ENCODE assay signal across 11 mouse cellular contexts in the genomic region with DNA sequence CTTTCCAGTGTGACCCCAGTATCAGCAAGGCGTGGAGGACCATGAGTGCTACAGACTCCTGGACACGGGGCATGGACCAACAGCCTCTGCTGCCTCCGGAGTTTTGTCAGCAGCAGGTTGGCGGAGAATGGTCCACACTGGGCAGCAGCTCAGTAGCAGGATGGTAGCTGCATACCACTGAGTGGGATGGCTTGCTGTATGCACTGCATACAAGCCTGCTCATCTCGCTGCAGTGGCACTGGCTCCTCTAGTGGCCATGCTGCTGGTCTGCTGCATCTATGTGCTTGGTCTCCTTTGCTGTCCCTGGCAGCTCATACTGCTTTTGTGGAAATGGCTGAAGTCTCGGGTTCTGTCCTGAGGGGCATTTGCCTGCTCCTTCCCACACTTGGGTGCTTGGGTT. TPM values are rescaled to one million over a fixed set of nuclear protein-coding genes. Genes with fewer than 3 reads are reported as not detected.
A peak's percentile ranks its signal among the peaks of the same experiment; 100 is the strongest.
DNase-seq lines count a peak whose midpoint lies in the region; ATAC-seq and TF ChIP-seq lines count a peak whose summit lies in the region.
"Had no signal": no experiment of that assay in that cellular context is flagged by ENCODE, and none has a peak within 500 bp of the region (broad histone marks: within the 10 kb centered on the region; RNA-seq: fewer than 3 reads in every experiment).

No protein-coding gene starts in this region.

- H3K4me3 ChIP-seq in hindbrain, postnatal 0 days (ENCODE audit: low read length): no peak overlapping the region
- no peak overlapping the region for H3K4me3 ChIP-seq in hindbrain, embryonic 10.5 days
- no peak overlapping the region for H3K4me3 ChIP-seq in liver, adult 2 months (ENCODE audit: insufficient read depth, low read depth, low read length)
- no peak overlapping the region for H3K4me3 ChIP-seq in stomach, postnatal 0 days (ENCODE audit: low read depth, low read length)
- H3K4me3 ChIP-seq: erythroblast, embryonic 14.5 days had no signal

- no peak overlapping the region for H3K27ac ChIP-seq in hindbrain, postnatal 0 days
- H3K27ac ChIP-seq in hindbrain, embryonic 10.5 days: no peak overlapping the region
- H3K27ac ChIP-seq in liver, adult 2 months (replicated peaks; ENCODE audit: insufficient read depth, low read depth, low read length): no peak overlapping the region
- H3K27ac ChIP-seq in stomach, postnatal 0 days (replicated peaks): no peak overlapping the region

- TF ChIP-seq POLR2A in liver, adult 2 months (IDR thresholded peaks at IDR 0.05; ENCODE audit: extremely low read depth, insufficient read depth, low read length): no peak

- DNase-seq in hindbrain, postnatal 0 days (ENCODE audit: low spot score): peak; percentile 56
- DNase-seq in hindbrain, embryonic 10.5 days (ENCODE audit: low spot score): no peak
- no peak for DNase-seq in liver, adult 2 months (ENCODE audit: extremely low read depth, low read depth, low spot score)
- no peak for DNase-seq in liver
- DNase-seq in thymus, postnatal 4 days: peak; percentile 36
- no peak for DNase-seq in thymus, postnatal 36 days
- no peak for DNase-seq in stomach, postnatal 0 days (ENCODE audit: low spot score)
- DNase-seq in spleen, postnatal 36 days (ENCODE audit: low spot score in 2 of 2): no peak

- TF ChIP-seq EP300 in stomach, postnatal 0 days (optimal IDR thresholded peaks at IDR 0.05): no peak

- ATAC-seq in hindbrain, postnatal 0 days: peak; percentile 67; the same call in 1 of the 2 replicates
- ATAC-seq in stomach, postnatal 0 days (ENCODE audit: low FRiP score, low TSS enrichment): no peak
- ATAC-seq: activated CD4-positive, CD25-positive, alpha-beta regulatory T cell, adult 4 months had no signal

- peak; percentile 81 for TF ChIP-seq CTCF in hindbrain, postnatal 0 days (IDR thresholded peaks at IDR 0.05; ENCODE audit: low read depth)
- peak; percentile 28 for TF ChIP-seq CTCF in liver, adult 2 months (IDR thresholded peaks at IDR 0.05; ENCODE audit: low read depth, low read length)
- TF ChIP-seq CTCF in stomach, postnatal 0 days (IDR thresholded peaks at IDR 0.05; ENCODE audit: low read depth): peak; percentile 61

- H3K9ac ChIP-seq in hindbrain, postnatal 0 days (replicated peaks; ENCODE audit: low read length): no peak overlapping the region
- H3K9ac ChIP-seq in liver, adult 2 months (ENCODE audit: low read depth, low read length): no peak overlapping the region
- no peak overlapping the region for H3K9ac ChIP-seq in stomach, postnatal 0 days (ENCODE audit: low read length)

- H3K4me2 ChIP-seq in hindbrain, postnatal 0 days (ENCODE audit: low read depth, low read length): no peak overlapping the region
- H3K4me2 ChIP-seq in stomach, postnatal 0 days (replicated peaks; ENCODE audit: low read depth): no peak overlapping the region

- no peaks in the 10 kb centered on the region for H3K27me3 ChIP-seq in hindbrain, postnatal 0 days (ENCODE audit: insufficient read depth, low read length)
- H3K27me3 ChIP-seq in hindbrain, embryonic 10.5 days (ENCODE audit: insufficient read depth, poor library complexity, severe bottlenecking): no peaks in the 10 kb centered on the region
- H3K27me3 ChIP-seq in liver, adult 2 months (ENCODE audit: control insufficient read depth, insufficient read depth, low read length): no peaks in the 10 kb centered on the region
- H3K27me3 ChIP-seq in stomach, postnatal 0 days (ENCODE audit: control insufficient read depth, insufficient read depth, low read length): no peaks in the 10 kb centered on the region

- H3K4me1 ChIP-seq in hindbrain, postnatal 0 days (ENCODE audit: insufficient read depth, low read length): peaks cover 19% of the 10 kb centered on the region
- H3K4me1 ChIP-seq in hindbrain, embryonic 10.5 days (replicated peaks): peaks cover 35% of the 10 kb centered on the region
- H3K4me1 ChIP-seq in liver, adult 2 months (ENCODE audit: control insufficient read depth, insufficient read depth, low read length): peaks cover 4% of the 10 kb centered on the region
- no peaks in the 10 kb centered on the region for H3K4me1 ChIP-seq in stomach, postnatal 0 days (replicated peaks; ENCODE audit: control insufficient read depth, insufficient read depth)

- peaks cover 48% of the 10 kb centered on the region for H3K79me2 ChIP-seq in liver, adult 2 months (ENCODE audit: control insufficient read depth, insufficient read depth, low read length)

- 80% methylated on average over 6 of the region's 6 CpGs for WGBS in hindbrain, postnatal 0 days
- WGBS in hindbrain, embryonic 10.5 days: 82% methylated on average over 6 of the region's 6 CpGs
- WGBS in liver, adult 2 months: 87% methylated on average over 6 of the region's 6 CpGs
- WGBS in stomach, postnatal 0 days: 74% methylated on average over 6 of the region's 6 CpGs

- no peaks in the 10 kb centered on the region for H3K9me3 ChIP-seq in hindbrain, postnatal 0 days (ENCODE audit: low read length)
- no peaks in the 10 kb centered on the region for H3K9me3 ChIP-seq in hindbrain, embryonic 10.5 days
- no peaks in the 10 kb centered on the region for H3K9me3 ChIP-seq in stomach, postnatal 0 days (ENCODE audit: control insufficient read depth, low read length)
- H3K9me3 ChIP-seq: G1E had no signal

- no peaks in the 10 kb centered on the region for H3K36me3 ChIP-seq in hindbrain, postnatal 0 days (ENCODE audit: insufficient read depth, low read length)
- 0 out of 2 replicates have a peak, but pooled peaks cover 5% of the 10 kb centered on the region for H3K36me3 ChIP-seq in hindbrain, embryonic 10.5 days
- H3K36me3 ChIP-seq in liver, adult 2 months (ENCODE audit: control insufficient read depth, insufficient read depth, low read length): no peaks in the 10 kb centered on the region
- H3K36me3 ChIP-seq in stomach, postnatal 0 days (ENCODE audit: control insufficient read depth, insufficient read depth, low read length): no peaks in the 10 kb centered on the region

RNA-seq across cellular contexts. Expression of a gene that starts 34.8 kb away (rescaled TPM):
- total RNA-seq in hindbrain, postnatal 0 days (2014; rRNA removed): 60.8 and 69.0 TPM in 2 replicates
- polyA plus RNA-seq in hindbrain, postnatal 0 days (2015; fragmentation: Nextera tagmentation; extraction: Ambion mirVana): 8.6 and 8.7 TPM in 2 replicates
- 11.8 and 12.4 TPM in 2 replicates for polyA plus RNA-seq in hindbrain, embryonic 10.5 days (2016; fragmentation: Nextera tagmentation; extraction: Ambion mirVana)
- 11.2 and 17.7 TPM in 2 replicates for total RNA-seq in liver, adult 2 months (2014; rRNA removed)
- polyA plus RNA-seq in liver, adult 2 months (2012; rRNA removed): 18.4 and 18.6 TPM in 2 replicates
- polyA plus RNA-seq in stomach, postnatal 0 days (2015; fragmentation: Nextera tagmentation; extraction: Ambion mirVana): 3.7 and 3.9 TPM in 2 replicates

Comparison
In these comparisons a context has a peak if more than half of its experiments do, and no peak if none do; other contexts are left out.
1. DNase-seq: peak in hindbrain, postnatal 0 days (single experiment) and thymus, postnatal 4 days (single experiment); none in hindbrain, embryonic 10.5 days (single experiment), liver, adult 2 months (single experiment), liver (single experiment), thymus, postnatal 36 days (0 of 2), stomach, postnatal 0 days (single experiment) and spleen, postnatal 36 days (0 of 2).
2. CTCF ChIP-seq: peak in every context shown above with its lines; median percentile 81 in hindbrain, postnatal 0 days; 61 in stomach, postnatal 0 days; 28 in liver, adult 2 months.